Mouse (Mus musculus): ENCODE measurements around the gene Fbxl7.
"Not testable (repeated sequence)": the region's sequence is repeated elsewhere in the genome, so short reads cannot be mapped to it uniquely, and the experiment has no call there.

The Fbxl7 gene

GRCm38 (mm10) chr15:26809569-26809968 is 85.8 kb downstream of the Fbxl7 start:
- no peak for DNase-seq (ENCODE audit: low read depth, low spot score)

- no peak for DNase-seq (ENCODE audit: low read depth, low spot score)
These were observed 91.3 kb downstream of the Fbxl7 start for GRCm38 (mm10) chr15:26804046-26804445.

GRCm38 (mm10) chr15:26799457-26800021 is 95.8 kb downstream of the Fbxl7 start:
- DNase-seq (ENCODE audit: low read depth, low spot score) = no peak

GRCm38 (mm10) chr15:26795937-26796336 is 99.4 kb downstream of the Fbxl7 start:
- no peak for DNase-seq (ENCODE audit: low read depth, low spot score)

GRCm38 (mm10) chr15:26795518-26795917 is 99.9 kb downstream of the Fbxl7 start:
- no peak for DNase-seq (ENCODE audit: low read depth, low spot score)

- DNase-seq (ENCODE audit: low read depth, low spot score) = no peak
These were observed 108.2 kb downstream of the Fbxl7 start for GRCm38 (mm10) chr15:26787148-26787547.

GRCm38 (mm10) chr15:26780557-26780956 is 114.8 kb downstream of the Fbxl7 start:
- DNase-seq (ENCODE audit: low read depth, low spot score) = no peak

GRCm38 (mm10) chr15:26779129-26779528 is 116.3 kb downstream of the Fbxl7 start:
- DNase-seq (ENCODE audit: low read depth, low spot score) = no peak

- no peak for DNase-seq (ENCODE audit: low read depth, low spot score)
These were observed 119.7 kb downstream of the Fbxl7 start for GRCm38 (mm10) chr15:26775720-26776119.

- no peak for DNase-seq (ENCODE audit: low read depth, low spot score)
These were observed 120.5 kb downstream of the Fbxl7 start for GRCm38 (mm10) chr15:26774895-26775294.

GRCm38 (mm10) chr15:26761651-26762050 is 133.7 kb downstream of the Fbxl7 start:
- DNase-seq (ENCODE audit: low read depth, low spot score) = no peak

- DNase-seq (ENCODE audit: low read depth, low spot score) = no peak
These were observed 146.9 kb downstream of the Fbxl7 start for GRCm38 (mm10) chr15:26748484-26748883.

- no peak for DNase-seq (ENCODE audit: low read depth, low spot score)
These were observed 163.0 kb downstream of the Fbxl7 start for GRCm38 (mm10) chr15:26732366-26732765.

- no peak for DNase-seq (ENCODE audit: low read depth, low spot score)
These were observed 164.6 kb downstream of the Fbxl7 start for GRCm38 (mm10) chr15:26730760-26731159.

- not testable (repeated sequence) for DNase-seq (ENCODE audit: low read depth, low spot score)
These were observed 166.0 kb downstream of the Fbxl7 start for GRCm38 (mm10) chr15:26729341-26729740.

- no peak for DNase-seq (ENCODE audit: low read depth, low spot score)
These were observed 176.9 kb downstream of the Fbxl7 start for GRCm38 (mm10) chr15:26718390-26719036.

- DNase-seq (ENCODE audit: low read depth, low spot score) = no peak
These were observed 177.4 kb downstream of the Fbxl7 start for GRCm38 (mm10) chr15:26717952-26718351.

GRCm38 (mm10) chr15:26716181-26716580 is 179.2 kb downstream of the Fbxl7 start:
- no peak for DNase-seq (ENCODE audit: low read depth, low spot score)

- DNase-seq (ENCODE audit: low read depth, low spot score) = no peak
These were observed 179.7 kb downstream of the Fbxl7 start for GRCm38 (mm10) chr15:26715635-26716034.

GRCm38 (mm10) chr15:26712271-26712670 is 183.1 kb downstream of the Fbxl7 start:
- no peak for DNase-seq (ENCODE audit: low read depth, low spot score)

- no peak for DNase-seq (ENCODE audit: low read depth, low spot score)
These were observed 190.4 kb downstream of the Fbxl7 start for GRCm38 (mm10) chr15:26704966-26705365.

- no peak for DNase-seq (ENCODE audit: low read depth, low spot score)
These were observed 192.1 kb downstream of the Fbxl7 start for GRCm38 (mm10) chr15:26703156-26703840.
